Mouse (Mus musculus) kidney, adult 11 months (tissue): ENCODE measurements around the gene Ppp1r14a.
A peak's percentile ranks its signal among the peaks of the same experiment; 100 is the strongest.

Experiments used
- DNase-seq: peaks from one replicate; pipeline ENCODE4 v3.0.0; 2022

The Ppp1r14a gene

DNA sequence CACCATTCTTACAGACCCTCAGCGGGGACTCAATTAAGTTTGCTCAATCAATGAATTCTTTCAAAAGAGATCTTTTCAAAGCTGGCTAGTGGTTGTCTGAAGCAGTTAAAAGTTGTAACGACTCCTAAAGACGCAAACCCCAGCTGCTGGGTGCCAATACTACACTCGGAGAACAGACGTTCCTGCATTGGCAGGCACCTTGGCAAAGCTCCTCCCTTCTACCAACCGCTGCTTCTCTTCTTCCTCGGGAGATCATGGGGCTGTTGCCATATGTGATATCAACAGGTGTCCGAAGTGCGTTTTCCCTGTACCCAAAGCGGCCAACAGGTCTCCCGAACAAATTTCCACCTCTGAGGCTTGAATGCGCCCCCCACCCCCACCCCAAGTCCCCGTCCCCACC, 8.3 kb upstream of the Ppp1r14a start:
- peak; percentile 40 for DNase-seq

- peak; percentile 94 for DNase-seq
These were observed 7.7 kb upstream of the Ppp1r14a start, which contains the start of gene Spint2 for GRCm38 (mm10) chr7:29281201-29282073. Gene Spint2 (minus strand): TSS chr7:29281912.

DNA sequence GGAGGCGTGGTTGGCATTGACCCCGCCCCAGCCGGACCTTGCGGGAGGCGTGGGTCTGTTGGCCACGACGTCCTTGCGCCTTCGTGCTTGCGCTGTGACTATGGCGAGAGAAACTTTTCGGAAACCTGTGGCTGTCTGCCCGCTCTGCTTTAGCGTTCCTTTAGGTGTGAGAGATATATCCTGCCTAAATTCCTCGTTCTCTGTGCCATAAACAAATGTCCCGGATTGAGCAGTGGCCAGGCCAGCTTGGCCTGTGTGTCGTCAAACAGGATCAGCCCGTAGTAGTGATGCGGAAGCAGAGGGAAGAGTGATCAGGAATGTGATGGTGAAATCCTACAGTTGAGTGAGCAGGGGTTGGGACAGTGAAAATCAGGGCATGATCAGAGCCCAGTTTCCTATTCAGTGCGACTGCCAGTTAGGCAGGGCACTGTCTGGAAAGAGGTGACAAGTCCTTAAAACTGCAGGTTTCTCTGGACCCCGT, 7.0 kb upstream of the Ppp1r14a start:
- no peak for DNase-seq

DNA sequence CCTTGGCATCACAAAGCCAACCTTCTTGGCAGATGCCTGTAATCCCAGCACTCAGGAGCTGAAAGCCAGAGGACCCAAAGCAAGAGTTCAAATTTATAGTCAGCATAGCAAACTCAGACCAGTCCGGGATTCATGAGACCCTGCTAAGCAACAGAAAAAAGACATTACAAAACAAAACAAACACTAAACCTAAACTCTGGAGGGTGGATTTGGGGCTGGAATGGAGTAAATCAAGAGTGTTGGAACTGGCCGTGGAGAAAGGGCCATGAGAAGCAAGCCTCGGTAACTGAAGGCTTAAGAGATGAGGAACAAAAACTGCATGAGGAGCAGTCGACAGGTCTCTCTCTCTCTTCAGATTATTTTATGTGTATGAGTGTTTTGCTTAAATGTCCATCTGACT, 5.2 kb upstream of the Ppp1r14a start:
- DNase-seq = no peak

GRCm38 (mm10) chr7:29284523-29284922, 4.6 kb upstream of the Ppp1r14a start:
- no peak for DNase-seq

DNA sequence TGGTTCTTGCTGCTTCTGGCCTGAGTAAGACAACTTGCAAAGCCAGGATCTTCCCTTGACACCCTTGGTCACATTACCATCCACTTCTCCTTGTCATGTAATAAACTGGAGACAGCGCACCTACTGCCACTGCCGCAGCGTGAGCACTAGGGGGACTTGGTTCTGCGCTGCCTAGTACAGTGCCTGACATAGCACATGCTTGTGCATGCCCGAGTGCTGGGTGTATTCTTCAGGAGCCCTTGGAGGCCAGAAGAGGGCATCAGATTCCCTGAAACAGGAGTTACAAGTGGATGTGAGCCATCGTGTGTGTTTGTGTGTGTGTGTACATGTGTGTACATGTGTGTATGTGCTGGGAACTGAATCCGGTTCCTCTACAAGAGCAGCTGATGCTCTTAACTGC, 1.6 kb upstream of the Ppp1r14a start:
- no peak for DNase-seq

DNA sequence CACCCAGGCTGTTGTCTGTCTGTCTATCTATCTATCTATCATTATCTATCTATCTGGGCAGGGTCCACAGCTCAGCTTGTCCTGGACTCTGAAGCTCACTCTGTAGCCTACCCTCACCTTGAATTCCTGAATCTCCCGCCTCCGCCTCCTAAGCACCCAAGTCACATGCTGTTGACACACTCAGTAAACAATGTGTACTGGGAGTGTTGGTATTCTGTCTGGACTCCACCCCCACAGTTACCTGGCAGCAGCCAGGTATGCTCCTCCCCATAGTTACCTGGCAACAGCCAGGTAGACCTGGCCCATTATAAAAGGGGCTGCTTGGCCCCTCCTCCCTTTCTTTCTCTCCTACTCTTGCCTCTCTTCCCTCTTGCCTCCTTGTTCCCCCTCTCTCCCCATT, 1.0 kb upstream of the Ppp1r14a start:
- DNase-seq = peak; percentile 52

GRCm38 (mm10) chr7:29289856-29290255, 748 bp downstream of the Ppp1r14a start:
- no peak for DNase-seq

DNA sequence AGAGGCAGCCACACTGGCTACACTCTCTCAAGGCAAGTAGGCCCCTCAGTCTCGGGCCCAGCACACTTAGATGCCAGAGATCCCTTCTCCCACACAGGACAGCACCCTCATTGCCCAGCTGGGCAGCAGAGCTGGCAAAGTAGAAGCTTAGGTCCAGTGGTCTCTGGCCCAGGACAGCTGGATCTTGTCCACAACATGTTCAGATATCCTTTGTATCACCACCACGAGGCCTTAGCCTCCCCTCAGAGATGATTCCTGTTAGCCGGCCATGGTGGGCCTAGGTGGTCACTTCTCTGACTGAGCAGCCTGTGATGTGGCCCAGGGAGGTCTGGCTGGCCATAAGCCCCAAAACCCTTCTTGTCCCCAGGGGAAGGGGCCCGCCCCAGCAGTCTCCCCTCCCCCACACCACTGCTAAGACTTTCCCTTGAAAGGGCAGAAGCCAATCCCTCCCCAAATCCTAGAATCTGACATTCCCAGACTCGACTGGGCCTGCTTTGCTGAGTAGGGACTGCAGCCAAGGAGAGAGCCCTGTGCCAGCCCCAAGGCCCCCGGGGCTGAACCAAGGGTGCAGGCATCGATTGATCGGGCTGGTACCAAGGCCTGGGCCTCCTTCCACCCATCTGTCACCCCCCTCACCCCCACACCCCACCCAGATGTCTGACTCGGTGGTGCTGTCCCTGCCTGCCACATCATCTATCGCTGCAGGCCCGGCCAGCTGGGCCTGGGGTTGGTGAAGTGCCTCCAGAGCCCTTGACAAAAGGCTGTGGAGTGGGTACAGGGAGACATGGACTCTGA, 1.8 kb downstream of the Ppp1r14a start:
- DNase-seq = no peak

DNA sequence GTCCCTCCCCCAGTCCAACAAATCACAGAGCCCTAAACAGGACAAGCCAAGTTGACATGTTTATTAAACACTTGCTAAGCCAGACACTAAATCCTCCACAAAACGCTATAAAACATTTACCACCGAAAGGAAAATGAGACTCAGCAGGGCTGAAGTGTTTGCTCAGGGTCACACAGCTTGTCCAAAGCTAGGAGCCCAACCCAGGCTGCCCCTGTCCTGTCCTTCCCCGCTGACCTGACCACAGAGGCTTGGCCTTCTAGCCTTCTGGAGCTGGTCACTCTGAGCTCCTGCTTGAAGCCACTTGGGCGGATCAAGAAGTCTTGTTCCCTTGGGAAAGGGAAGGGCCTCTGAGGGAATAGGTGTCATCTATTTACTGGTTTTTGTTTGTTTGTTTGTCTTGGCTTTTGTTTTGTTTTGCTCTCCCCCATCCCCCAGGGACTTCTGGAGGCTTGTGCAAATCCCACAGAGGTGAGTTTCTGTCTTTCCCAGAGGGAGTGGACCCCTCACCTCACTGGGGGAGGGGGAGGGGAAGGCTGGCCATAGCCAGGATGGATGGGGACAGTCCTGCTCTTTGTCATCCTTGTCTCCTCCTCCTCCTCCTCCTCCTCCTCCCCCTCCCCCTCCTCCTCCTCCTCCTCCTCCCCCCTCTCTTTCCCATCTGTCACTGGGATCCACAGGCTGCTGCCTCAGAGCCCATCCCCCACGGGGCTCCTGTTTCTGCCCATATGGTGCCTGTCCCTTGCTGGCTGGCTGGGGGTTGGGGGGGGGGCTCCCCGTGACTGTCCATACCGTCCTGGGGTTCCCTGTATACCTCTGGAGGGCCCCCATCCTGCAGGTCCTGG, 2.7 kb downstream of the Ppp1r14a start:
- no peak for DNase-seq

DNA sequence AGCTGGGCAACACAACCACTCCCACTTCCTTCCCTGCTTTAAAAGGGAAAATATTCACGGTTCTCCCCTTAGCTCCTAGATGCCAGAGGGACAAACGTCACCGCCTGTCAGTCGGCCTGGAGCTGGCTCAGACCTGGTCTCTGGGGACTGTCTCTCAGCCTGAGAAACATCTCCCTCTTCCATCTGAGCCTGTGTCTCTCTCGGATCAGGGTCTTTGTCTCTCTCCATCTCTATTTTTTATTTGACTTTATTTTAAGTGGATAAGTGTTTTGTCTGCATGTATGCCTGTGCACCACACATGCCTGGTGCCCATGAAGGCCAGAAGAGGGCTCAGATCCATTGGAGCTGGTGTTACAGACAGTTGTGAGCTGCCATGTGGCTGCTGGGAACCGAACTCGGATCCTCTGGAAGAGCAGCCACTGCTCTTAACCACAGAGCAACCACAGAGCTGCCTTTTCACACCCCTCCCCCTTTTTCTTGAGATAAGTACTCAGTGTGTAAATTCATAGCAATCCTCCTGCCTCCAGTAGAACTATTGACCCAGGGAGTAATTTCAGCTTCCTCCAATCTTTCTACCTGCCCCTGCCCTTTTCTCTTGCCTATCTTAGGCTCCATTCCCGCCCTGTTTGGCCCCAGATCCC, 3.5 kb downstream of the Ppp1r14a start:
- DNase-seq = no peak

- peak; percentile 47 for DNase-seq
These were observed 4.3 kb downstream of the Ppp1r14a start for GRCm38 (mm10) chr7:29293131-29294065.

DNA sequence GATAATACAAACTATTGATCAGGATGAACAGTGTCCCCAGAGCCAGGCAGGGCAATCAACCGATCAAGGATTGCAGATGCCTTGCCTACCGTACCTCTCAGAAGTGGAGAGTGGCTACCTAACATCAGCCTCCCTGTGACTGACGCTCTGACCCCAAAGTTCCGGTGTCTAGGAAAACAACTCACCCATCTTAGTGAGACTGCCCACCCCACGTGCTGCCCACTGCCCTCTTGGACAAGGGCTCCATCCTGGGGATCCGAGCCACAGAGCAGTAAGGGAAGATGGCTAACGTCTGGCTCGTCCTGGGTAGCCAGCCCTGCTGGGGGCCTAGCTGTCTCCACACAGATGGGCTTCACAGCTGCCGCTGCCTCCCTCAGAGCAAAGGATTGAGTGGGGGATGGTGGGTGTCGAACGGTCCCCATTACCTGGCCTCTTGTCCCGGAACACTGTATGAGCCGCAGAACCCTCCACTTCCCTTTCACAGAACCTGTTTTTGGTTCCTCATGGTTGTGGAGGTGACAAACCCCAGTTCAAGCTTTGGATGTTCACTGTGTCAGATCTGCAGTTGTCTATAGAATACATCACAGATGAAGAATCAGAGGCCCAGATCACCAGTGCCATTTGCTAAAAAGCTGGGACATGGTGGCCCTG, 5.1 kb downstream of the Ppp1r14a start:
- DNase-seq = no peak

GRCm38 (mm10) chr7:29295861-29296647, 6.9 kb downstream of the Ppp1r14a start:
- no peak for DNase-seq

- peak; percentile 67 for DNase-seq
These were observed 7.9 kb downstream of the Ppp1r14a start for GRCm38 (mm10) chr7:29296998-29297397.

DNA sequence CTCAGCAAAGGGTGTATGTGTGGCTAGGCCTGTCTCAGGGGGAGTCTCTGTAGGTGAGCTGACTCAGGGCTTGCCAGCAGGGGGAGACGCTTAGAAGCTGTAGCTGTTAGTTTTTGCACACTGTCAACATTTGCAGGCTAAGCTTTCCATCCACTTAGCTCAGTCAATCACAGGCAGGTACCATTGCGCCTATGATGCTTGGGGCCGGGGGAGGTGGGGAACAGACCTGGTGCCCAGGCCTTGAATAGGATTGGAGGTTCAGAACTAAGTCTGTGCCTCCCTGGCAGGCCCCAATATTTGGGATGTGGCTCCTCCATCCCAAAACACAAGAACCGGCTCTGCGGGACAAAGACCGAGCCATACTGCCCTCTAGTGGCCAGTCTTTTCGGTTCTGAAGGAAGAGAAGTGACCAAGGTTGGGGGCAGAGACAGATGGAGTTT, 12.0 kb downstream of the Ppp1r14a start:
- DNase-seq = no peak

GRCm38 (mm10) chr7:29302641-29303040, 13.5 kb downstream of the Ppp1r14a start:
- DNase-seq = no peak

GRCm38 (mm10) chr7:29303738-29304462, 14.8 kb downstream of the Ppp1r14a start, which contains the start of gene Dpf1:
Gene Dpf1 (plus strand): TSS chr7:29303951.
- peak; percentile 53 for DNase-seq
